Mouse (Mus musculus): ENCODE data around the gene Tcf3. TPM values are rescaled to one million over a fixed set of nuclear protein-coding genes. Genes with fewer than 3 reads are reported as not detected.

Gene Tcf3
- total and polyA plus RNA-seq, 2 experiments from 2014 or later: 24.8 to 91.1 TPM

DNA sequence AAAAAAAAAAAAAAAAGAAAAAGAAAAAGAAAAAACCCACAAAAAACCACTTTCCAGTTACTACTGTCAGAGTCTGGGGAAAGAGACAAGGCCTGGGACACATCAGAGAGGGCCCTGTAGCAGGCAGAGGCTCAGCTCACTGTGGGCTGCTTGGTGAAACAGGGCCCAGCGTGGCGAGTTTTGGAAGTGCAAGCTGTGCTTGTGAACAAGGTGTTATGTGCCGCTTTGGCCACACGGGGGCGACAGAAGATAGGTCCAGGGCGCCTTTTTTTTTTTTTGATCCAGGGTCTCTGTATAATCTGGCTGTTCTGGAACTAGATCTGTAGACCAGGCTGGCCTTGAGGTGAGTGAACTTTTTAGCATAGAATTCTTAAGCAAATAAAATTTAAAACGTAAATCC is 57.3 kb downstream of the Tcf3 start:
- Histone ChIP-seq H3K36me3 (ENCODE audit: insufficient read depth, low read length) (peaks cover 17% of the 10 kb centered on the region), H3K4me2 (ENCODE audit: low read depth, low read length, poor library complexity, severe bottlenecking) (no peak overlapping the region), H3K27me3 (ENCODE audit: insufficient read depth, low read length) (no peaks in the 10 kb centered on the region), H3K9ac (replicated peaks; ENCODE audit: low read length, poor library complexity, severe bottlenecking) (no peak overlapping the region), H3K4me1 (ENCODE audit: insufficient read depth, low read length) (no peaks in the 10 kb centered on the region; the same call in 1 of the 2 replicates), H3K9me3 (ENCODE audit: low read length) (no peaks in the 10 kb centered on the region), H3K4me3 (ENCODE audit: low read depth, low read length) (no peak overlapping the region), H3K27ac (ENCODE audit: low read depth, low read length) (no peak overlapping the region)
- under 1% methylated on average over 7 of the region's 7 CpGs for WGBS
- DNase-seq (ENCODE audit: low spot score) (peak; percentile 97), ATAC-seq (ENCODE audit: low FRiP score) (no peak)
- peak; percentile 94 for TF ChIP-seq CTCF (IDR thresholded peaks at IDR 0.05)

DNA sequence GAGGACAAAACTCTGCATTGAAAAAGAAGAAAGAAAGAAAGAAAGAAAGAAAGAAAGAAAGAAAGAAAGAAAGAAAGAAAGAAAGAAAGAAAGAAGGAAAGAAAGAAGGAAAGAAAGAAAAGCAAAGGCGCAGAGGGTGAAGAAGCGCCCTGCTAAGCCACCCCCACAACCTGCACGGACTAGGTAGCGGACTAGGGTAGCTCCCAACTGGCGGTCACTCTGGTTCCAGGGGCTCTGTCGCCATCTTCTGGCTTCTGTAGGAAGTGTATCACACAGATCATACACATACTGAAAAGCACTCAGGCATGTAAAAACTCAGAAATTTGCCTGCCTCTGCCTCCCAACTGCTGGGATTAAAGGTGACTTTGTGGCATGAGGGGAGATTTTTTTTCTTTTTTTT is 59.4 kb downstream of the Tcf3 start:
- 16% methylated on average over 6 of the region's 6 CpGs for WGBS
- Histone ChIP-seq H3K4me3 (ENCODE audit: low read depth, low read length) (no peak overlapping the region), H3K27ac (ENCODE audit: low read depth, low read length) (no peak overlapping the region), H3K9me3 (ENCODE audit: low read length) (no peaks in the 10 kb centered on the region), H3K4me1 (ENCODE audit: insufficient read depth, low read length) (no peaks in the 10 kb centered on the region; the same call in 1 of the 2 replicates), H3K4me2 (ENCODE audit: low read depth, low read length, poor library complexity, severe bottlenecking) (no peak overlapping the region), H3K36me3 (ENCODE audit: insufficient read depth, low read length) (no peaks in the 10 kb centered on the region), H3K9ac (replicated peaks; ENCODE audit: low read length, poor library complexity, severe bottlenecking) (no peak overlapping the region), H3K27me3 (ENCODE audit: insufficient read depth, low read length) (no peaks in the 10 kb centered on the region)
- peak; percentile 70 for TF ChIP-seq CTCF (IDR thresholded peaks at IDR 0.05)
- DNase-seq (ENCODE audit: low spot score) (peak; percentile 60), ATAC-seq (ENCODE audit: low FRiP score) (no peak)

DNA sequence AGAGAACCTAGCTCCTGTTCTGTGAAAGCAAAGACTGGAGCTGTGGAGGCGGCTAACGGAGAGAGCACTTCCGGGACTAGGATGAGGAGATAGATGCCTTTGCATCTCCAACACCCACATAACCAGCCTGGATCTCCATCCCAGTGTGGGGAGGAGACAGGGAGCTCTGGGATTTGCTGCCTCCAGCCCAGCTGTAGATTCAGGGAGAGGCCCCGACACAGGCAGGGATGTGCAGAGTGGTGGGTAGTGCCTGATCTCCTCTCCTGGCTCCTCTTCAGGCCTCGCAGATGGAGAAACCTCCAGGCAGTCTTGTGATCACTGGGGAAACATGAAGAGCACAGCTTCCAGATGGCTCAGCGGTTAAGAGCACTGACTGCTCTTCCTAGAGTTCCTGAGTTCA is 60.7 kb downstream of the Tcf3 start:
- TF ChIP-seq CTCF (IDR thresholded peaks at IDR 0.05): no peak

GRCm38 (mm10) chr10:80371983-80372382 is 61.5 kb downstream of the Tcf3 start:
- TF ChIP-seq CTCF (IDR thresholded peaks at IDR 0.05): no peak
- Histone ChIP-seq H3K4me2 (ENCODE audit: low read depth, low read length, poor library complexity, severe bottlenecking) (peak overlapping the region; percentile 33; the same call in 1 of the 2 replicates), H3K4me1 (ENCODE audit: insufficient read depth, low read length) (no peaks in the 10 kb centered on the region; the same call in 1 of the 2 replicates), H3K27ac (ENCODE audit: low read depth, low read length) (peak overlapping the region; percentile 62), H3K4me3 (ENCODE audit: low read depth, low read length) (peak overlapping the region; percentile 10; the same call in 1 of the 2 replicates), H3K36me3 (ENCODE audit: insufficient read depth, low read length) (no peaks in the 10 kb centered on the region), H3K9ac (replicated peaks; ENCODE audit: low read length, poor library complexity, severe bottlenecking) (no peak overlapping the region), H3K9me3 (ENCODE audit: low read length) (no peaks in the 10 kb centered on the region), H3K27me3 (ENCODE audit: insufficient read depth, low read length) (no peaks in the 10 kb centered on the region)
- ATAC-seq (ENCODE audit: low FRiP score): no peak
- WGBS: 50% methylated on average over 9 of the region's 9 CpGs
- no peak for DNase-seq (ENCODE audit: low spot score)

More for the DNA sequence above, 60.7 kb downstream of the Tcf3 start:
- ATAC-seq (ENCODE audit: low FRiP score) (no peak), DNase-seq (ENCODE audit: low spot score) (no peak)
- Histone ChIP-seq H3K4me3 (ENCODE audit: low read depth, low read length) (no peak overlapping the region), H3K9ac (replicated peaks; ENCODE audit: low read length, poor library complexity, severe bottlenecking) (no peak overlapping the region), H3K4me2 (ENCODE audit: low read depth, low read length, poor library complexity, severe bottlenecking) (no peak overlapping the region), H3K4me1 (ENCODE audit: insufficient read depth, low read length) (no peaks in the 10 kb centered on the region; the same call in 1 of the 2 replicates), H3K36me3 (ENCODE audit: insufficient read depth, low read length) (no peaks in the 10 kb centered on the region), H3K27me3 (ENCODE audit: insufficient read depth, low read length) (no peaks in the 10 kb centered on the region), H3K9me3 (ENCODE audit: low read length) (no peaks in the 10 kb centered on the region), H3K27ac (ENCODE audit: low read depth, low read length) (no peak overlapping the region)
- 83% methylated on average over 6 of the region's 6 CpGs for WGBS

GRCm38 (mm10) chr10:80371411-80371966 is 62.0 kb downstream of the Tcf3 start:
- no peaks in the 10 kb centered on the region; the same call in 1 of the 2 replicates for H3K4me1 ChIP-seq (ENCODE audit: insufficient read depth, low read length)
- ATAC-seq (ENCODE audit: low FRiP score): peak; percentile 88
- DNase-seq (ENCODE audit: low spot score): peak; percentile 91
- peak overlapping the region; percentile 62 for H3K27ac ChIP-seq (ENCODE audit: low read depth, low read length)
- H3K9me3 ChIP-seq (ENCODE audit: low read length): no peaks in the 10 kb centered on the region
- peak overlapping the region; percentile 33; the same call in 1 of the 2 replicates for H3K4me2 ChIP-seq (ENCODE audit: low read depth, low read length, poor library complexity, severe bottlenecking)
- no peak for TF ChIP-seq CTCF (IDR thresholded peaks at IDR 0.05)
- H3K36me3 ChIP-seq (ENCODE audit: insufficient read depth, low read length): no peaks in the 10 kb centered on the region
- H3K4me3 ChIP-seq (ENCODE audit: low read depth, low read length): peak overlapping the region; percentile 10
- WGBS: 5% methylated on average over 12 of the region's 12 CpGs
- H3K9ac ChIP-seq (replicated peaks; ENCODE audit: low read length, poor library complexity, severe bottlenecking): no peak overlapping the region
- H3K27me3 ChIP-seq (ENCODE audit: insufficient read depth, low read length): no peaks in the 10 kb centered on the region

GRCm38 (mm10) chr10:80369995-80370747 is 63.3 kb downstream of the Tcf3 start:
- no peak overlapping the region for H3K4me3 ChIP-seq (ENCODE audit: low read depth, low read length)
- H3K4me2 ChIP-seq (ENCODE audit: low read depth, low read length, poor library complexity, severe bottlenecking): no peak overlapping the region
- H3K36me3 ChIP-seq (ENCODE audit: insufficient read depth, low read length): no peaks in the 10 kb centered on the region
- WGBS: 79% methylated on average over 21 of the region's 21 CpGs
- no peak for TF ChIP-seq CTCF (IDR thresholded peaks at IDR 0.05)
- H3K9me3 ChIP-seq (ENCODE audit: low read length): no peaks in the 10 kb centered on the region
- ATAC-seq (ENCODE audit: low FRiP score) (no peak), DNase-seq (ENCODE audit: low spot score) (no peak)
- no peak overlapping the region for H3K9ac ChIP-seq (replicated peaks; ENCODE audit: low read length, poor library complexity, severe bottlenecking)
- H3K27me3 ChIP-seq (ENCODE audit: insufficient read depth, low read length): no peaks in the 10 kb centered on the region
- H3K4me1 ChIP-seq (ENCODE audit: insufficient read depth, low read length): no peaks in the 10 kb centered on the region; the same call in 1 of the 2 replicates
- H3K27ac ChIP-seq (ENCODE audit: low read depth, low read length): no peak overlapping the region

All from midbrain, postnatal 0 days (tissue).